ENCODE assay signal across 23 mouse cellular contexts in the genomic region with DNA sequence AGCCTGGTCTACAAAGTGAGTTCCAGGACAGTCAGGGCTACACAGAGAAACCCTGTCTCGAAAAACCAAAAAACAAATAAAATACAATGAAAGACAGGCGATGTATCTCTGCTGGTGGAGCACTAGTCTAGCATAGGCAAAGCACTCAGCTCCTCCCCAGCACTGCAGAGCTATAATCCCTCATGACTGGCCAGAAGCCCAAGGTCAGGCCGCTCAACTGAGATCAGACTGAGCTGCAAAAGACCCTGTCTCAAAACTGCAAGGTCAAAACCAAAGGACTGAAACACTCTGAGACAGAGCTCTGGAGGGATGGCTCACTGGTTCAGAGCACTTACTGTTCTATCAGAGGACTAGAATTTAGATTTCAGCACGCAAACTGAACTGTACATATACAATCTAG.
A peak's percentile ranks its signal among the peaks of the same experiment; 100 is the strongest.
DNase-seq lines count a peak whose midpoint lies in the region; ATAC-seq lines count a peak whose summit lies in the region.
"Had no signal": no experiment of that assay in that cellular context is flagged by ENCODE, and none has a peak within 500 bp of the region (broad histone marks: within the 10 kb centered on the region; RNA-seq: fewer than 3 reads in every experiment).

No protein-coding gene starts in this region.

- 93% methylated on average over 4 of the region's 4 CpGs for WGBS in forebrain, embryonic 14.5 days

- H3K27ac ChIP-seq in forebrain, embryonic 14.5 days (ENCODE audit: low read depth, low read length), result no peak overlapping the region
- H3K27ac ChIP-seq: forebrain, embryonic 10.5 days; forebrain, embryonic 13.5 days; gastrocnemius, adult 2 months; heart, embryonic 15.5 days; hindbrain, embryonic 14.5 days; hindbrain, postnatal 0 days had no signal

- no peaks in the 10 kb centered on the region for H3K4me1 ChIP-seq in forebrain, embryonic 14.5 days (ENCODE audit: control insufficient read depth, insufficient read depth, low read length)

- H3K9ac ChIP-seq in forebrain, embryonic 14.5 days (ENCODE audit: low read length), result no peak overlapping the region
- H3K9ac ChIP-seq: forebrain, embryonic 13.5 days; forebrain, postnatal 0 days; heart, embryonic 12.5 days; heart, embryonic 15.5 days; hindbrain, embryonic 14.5 days had no signal

- H3K27me3 ChIP-seq in forebrain, embryonic 14.5 days (replicated peaks; ENCODE audit: control insufficient read depth, insufficient read depth, low read length), result no peaks in the 10 kb centered on the region
- H3K27me3 ChIP-seq: forebrain, embryonic 13.5 days; heart, embryonic 12.5 days; heart, embryonic 15.5 days had no signal

- H3K4me3 ChIP-seq in forebrain, embryonic 14.5 days (ENCODE audit: low read depth, low read length), result no peak overlapping the region
- H3K4me3 ChIP-seq: forebrain, embryonic 10.5 days; forebrain, embryonic 13.5 days; gastrocnemius, adult 2 months; heart, embryonic 12.5 days; heart, embryonic 15.5 days had no signal

- no peaks in the 10 kb centered on the region for H3K9me3 ChIP-seq in forebrain, embryonic 14.5 days (replicated peaks; ENCODE audit: control insufficient read depth, low read length)
- H3K9me3 ChIP-seq: forebrain, embryonic 10.5 days; forebrain, embryonic 13.5 days; heart, embryonic 12.5 days; heart, embryonic 15.5 days had no signal

- ATAC-seq in forebrain, embryonic 14.5 days, result no peak
- ATAC-seq: forebrain, embryonic 13.5 days; forebrain, postnatal 0 days; hindbrain, postnatal 0 days; inflammation-experienced regulatory T-cells, adult 6 months had no signal

- no peak overlapping the region for H3K4me2 ChIP-seq in forebrain, embryonic 14.5 days (ENCODE audit: low read length)
- H3K4me2 ChIP-seq: forebrain, embryonic 13.5 days; heart, embryonic 12.5 days; heart, embryonic 15.5 days; hindbrain, embryonic 14.5 days had no signal

- no peaks in the 10 kb centered on the region for H3K36me3 ChIP-seq in forebrain, embryonic 14.5 days (ENCODE audit: control insufficient read depth, insufficient read depth, low read length)
- H3K36me3 ChIP-seq: forebrain, embryonic 10.5 days; heart, embryonic 12.5 days; heart, embryonic 15.5 days had no signal

- peak; percentile 69 to 72 for DNase-seq in adrenal gland, adult (ENCODE audit: inconsistent age in 2 of 2, low spot score in 1 of 2)
- DNase-seq in adrenal gland, adult 18-20 months (ENCODE audit: low spot score in 2 of 2), result no peak
- DNase-seq in R1 (ENCODE audit: low read depth, low spot score), result peak; percentile 4
- peak; percentile 45 for DNase-seq in adrenal gland, postnatal 14 days
- no peak for DNase-seq in ovary, adult 18-20 months (ENCODE audit: low spot score)
- DNase-seq in forebrain, embryonic 14.5 days (ENCODE audit: low spot score), result no peak
- DNase-seq: cerebellum, adult 18-20 months; cerebellum, adult 9-10 months; cerebellum, postnatal 14 days; forebrain, postnatal 0 days; gastrocnemius, adult 2 months; gastrocnemius, postnatal 14 days; heart, adult 18-20 months; heart, postnatal 10 days; heart, postnatal 36 days; kidney, adult 18-20 months had no signal

Comparison
In these comparisons a context has a peak if more than half of its experiments do, and no peak if none do; other contexts are left out.
1. DNase-seq: peak in adrenal gland, adult (2 of 2), R1 (single experiment) and adrenal gland, postnatal 14 days (single experiment); none in adrenal gland, adult 18-20 months (0 of 2), ovary, adult 18-20 months (single experiment) and forebrain, embryonic 14.5 days (single experiment).